Mouse (Mus musculus): ENCODE results near the gene 1810009A15Rik. TPM values are rescaled to one million over a fixed set of nuclear protein-coding genes. Genes with fewer than 3 reads are reported as not detected.

Gene 1810009A15Rik
- total and polyA plus RNA-seq, 3 experiments: 184 to 189 TPM; not detected in 1

DNA sequence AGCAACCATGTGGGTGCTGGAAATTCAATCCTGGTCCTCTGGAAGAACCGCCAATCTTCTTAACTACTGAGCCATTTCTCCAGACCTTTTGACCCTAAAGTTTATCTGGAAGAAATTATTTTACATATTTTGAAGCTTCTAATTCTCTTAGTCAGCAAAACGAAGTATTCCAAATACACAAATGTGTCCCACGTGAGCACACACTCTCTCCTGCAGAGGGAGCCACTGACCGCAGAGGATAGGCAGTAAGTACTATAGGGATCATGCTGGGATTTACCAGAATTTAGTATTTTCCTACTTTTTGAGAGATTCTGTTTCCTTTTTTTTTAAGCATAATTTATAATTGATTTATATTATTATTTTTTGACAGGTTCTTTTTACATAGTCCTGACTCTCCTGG is 31.0 kb upstream of the 1810009A15Rik start (continued):
- TF ChIP-seq ELF1 (IDR thresholded peaks at IDR 0.05; ENCODE audit: low read depth, low read length) (no peak), MAFK (IDR thresholded peaks at IDR 0.05; ENCODE audit: borderline replicate concordance, low read depth, low read length) (peak; percentile 99), CTCF (IDR thresholded peaks at IDR 0.05 in 2 of 3, conservative IDR thresholded peaks at IDR 0.05 in 1 of 3; ENCODE audit: control insufficient read depth in 1 of 3, insufficient read depth in 1 of 3, low read depth in 2 of 3, low read length in 3 of 3, poor library complexity in 1 of 3, severe bottlenecking in 1 of 3) (peak; percentile 73 to 85 (median 78)), GATA1 (IDR thresholded peaks at IDR 0.05; ENCODE audit: low read depth, low read length) (no peak), HCFC1 (IDR thresholded peaks at IDR 0.05; ENCODE audit: low read depth, low read length) (no peak), KAT2A (conservative IDR thresholded peaks at IDR 0.05; ENCODE audit: low read depth, low read length) (no peak), E2F4 (IDR thresholded peaks at IDR 0.05; ENCODE audit: borderline replicate concordance, low read depth, low read length) (no peak), GABPA (IDR thresholded peaks at IDR 0.05; ENCODE audit: low read depth, low read length) (no peak), ZKSCAN1 (IDR thresholded peaks at IDR 0.05; ENCODE audit: low read depth, low read length) (no peak), USF2 (IDR thresholded peaks at IDR 0.05; ENCODE audit: borderline replicate concordance in 1 of 2, insufficient read depth in 1 of 2, low read depth in 1 of 2, low read length in 2 of 2) (0 out of 4 replicates have a peak, but pooled peaks of 1 of the 2 experiments have one; percentile 46), ETS1 (IDR thresholded peaks at IDR 0.05; ENCODE audit: low read depth, low read length) (no peak), POLR2AphosphoS5 (IDR thresholded peaks at IDR 0.05; ENCODE audit: borderline replicate concordance, low read depth, low read length) (no peak), RAD21 (IDR thresholded peaks at IDR 0.05; ENCODE audit: low read depth, low read length) (peak; percentile 90), BHLHE40 (IDR thresholded peaks at IDR 0.05; ENCODE audit: borderline replicate concordance, low read depth, low read length) (peak; percentile 75; the same call in 1 of the 2 replicates), MXI1 (IDR thresholded peaks at IDR 0.05; ENCODE audit: low read depth, low read length) (peak; percentile 64; the same call in 1 of the 2 replicates), SMC3 (IDR thresholded peaks at IDR 0.05; ENCODE audit: low read depth, low read length) (peak; percentile 89)

DNA sequence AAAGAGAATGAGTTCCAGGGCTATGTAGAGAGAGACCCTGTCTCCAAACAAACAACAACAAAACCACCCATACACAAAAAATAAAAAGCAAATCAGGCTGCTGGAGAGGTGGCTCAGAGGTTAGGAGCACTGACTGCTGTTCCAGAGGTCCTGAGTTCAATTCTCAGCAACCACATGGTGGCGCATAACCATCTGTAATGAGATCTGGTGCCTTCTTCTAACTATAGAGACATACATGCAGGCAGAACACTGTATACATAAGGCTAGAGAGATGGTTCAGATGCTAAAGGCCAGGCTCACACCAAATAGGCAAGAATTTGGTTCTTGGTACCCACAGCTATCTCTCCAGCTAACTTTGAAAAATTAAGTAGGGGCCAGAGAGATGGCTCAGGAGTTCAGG is 29.6 kb upstream of the 1810009A15Rik start:
- no peak overlapping the region for H3K9ac ChIP-seq (ENCODE audit: control insufficient read depth, low read depth, low read length, poor library complexity, severe bottlenecking)
- no peaks in the 10 kb centered on the region for H3K27me3 ChIP-seq (ENCODE audit: control insufficient read depth in 1 of 2, insufficient read depth in 2 of 2, low read length in 2 of 2)
- no peaks in the 10 kb centered on the region for H3K36me3 ChIP-seq (ENCODE audit: control insufficient read depth in 1 of 2, insufficient read depth in 2 of 2, low read length in 2 of 2)
- no peaks in the 10 kb centered on the region for H3K79me2 ChIP-seq (ENCODE audit: control insufficient read depth, insufficient read depth, low read length, poor library complexity)
- DNase-seq (ENCODE audit: low read depth, low spot score): peak; percentile 63
- no peaks in the 10 kb centered on the region for H3K4me1 ChIP-seq (ENCODE audit: control insufficient read depth in 1 of 2, insufficient read depth in 2 of 2, low read length in 2 of 2)
- H3K4me3 ChIP-seq (ENCODE audit: control insufficient read depth in 1 of 2, insufficient read depth in 1 of 2, low read depth in 2 of 2, low read length in 2 of 2): no peak overlapping the region
- H3K9me3 ChIP-seq (replicated peaks; ENCODE audit: insufficient read depth, low read length): no peaks in the 10 kb centered on the region
- no peak overlapping the region for H3K27ac ChIP-seq (ENCODE audit: control insufficient read depth, low read depth, low read length)
- TF ChIP-seq RCOR1 (IDR thresholded peaks at IDR 0.05; ENCODE audit: low read depth, low read length): no peak
- peak; percentile 94 for TF ChIP-seq SMC3 (IDR thresholded peaks at IDR 0.05; ENCODE audit: low read depth, low read length)
- TF ChIP-seq MXI1 (IDR thresholded peaks at IDR 0.05; ENCODE audit: low read depth, low read length): no peak
- TF ChIP-seq MAZ (IDR thresholded peaks at IDR 0.05; ENCODE audit: low read depth, low read length): no peak
- TF ChIP-seq MAFK (IDR thresholded peaks at IDR 0.05; ENCODE audit: borderline replicate concordance, low read depth, low read length): no peak
- no peak for TF ChIP-seq EP300 (IDR thresholded peaks at IDR 0.05; ENCODE audit: low read depth in 1 of 2, low read length in 2 of 2)
- no peak for TF ChIP-seq JUND (IDR thresholded peaks at IDR 0.05; ENCODE audit: low read depth, low read length)
- TF ChIP-seq GABPA (IDR thresholded peaks at IDR 0.05; ENCODE audit: low read depth, low read length): no peak
- TF ChIP-seq ETS1 (IDR thresholded peaks at IDR 0.05; ENCODE audit: low read depth, low read length): no peak
- no peak for TF ChIP-seq ZMIZ1 (IDR thresholded peaks at IDR 0.05; ENCODE audit: low read depth, low read length)
- TF ChIP-seq POLR2AphosphoS2 (IDR thresholded peaks at IDR 0.05; ENCODE audit: low read length): no peak
- no peak for TF ChIP-seq MEF2A (IDR thresholded peaks at IDR 0.05; ENCODE audit: extremely low read depth, insufficient replicate concordance, low read depth, low read length, poor library complexity, severe bottlenecking)
- TF ChIP-seq TAL1 (IDR thresholded peaks at IDR 0.05; ENCODE audit: low read length): no peak
- no peak for TF ChIP-seq BHLHE40 (IDR thresholded peaks at IDR 0.05; ENCODE audit: borderline replicate concordance, low read depth, low read length)
- TF ChIP-seq ZC3H11A (IDR thresholded peaks at IDR 0.05; ENCODE audit: low read depth, low read length): peak; percentile 82
- no peak for TF ChIP-seq UBTF (IDR thresholded peaks at IDR 0.05; ENCODE audit: borderline replicate concordance, insufficient read depth, low read depth, low read length)
- no peak for TF ChIP-seq CHD2 (IDR thresholded peaks at IDR 0.05; ENCODE audit: low read length)
- no peak for TF ChIP-seq E2F4 (IDR thresholded peaks at IDR 0.05; ENCODE audit: borderline replicate concordance, low read depth, low read length)
- peak; percentile 52 to 80 (median 55) for TF ChIP-seq CTCF (IDR thresholded peaks at IDR 0.05 in 2 of 3, conservative IDR thresholded peaks at IDR 0.05 in 1 of 3; ENCODE audit: control insufficient read depth in 1 of 3, insufficient read depth in 1 of 3, low read depth in 2 of 3, low read length in 3 of 3, poor library complexity in 1 of 3, severe bottlenecking in 1 of 3)
- TF ChIP-seq GATA1 (IDR thresholded peaks at IDR 0.05; ENCODE audit: low read depth, low read length): no peak
- no peak for TF ChIP-seq KAT2A (conservative IDR thresholded peaks at IDR 0.05; ENCODE audit: low read depth, low read length)
- TF ChIP-seq USF1 (IDR thresholded peaks at IDR 0.05; ENCODE audit: low read depth, low read length): no peak
- TF ChIP-seq USF2 (IDR thresholded peaks at IDR 0.05; ENCODE audit: borderline replicate concordance in 1 of 2, insufficient read depth in 1 of 2, low read depth in 1 of 2, low read length in 2 of 2): no peak
- TF ChIP-seq NELFE (IDR thresholded peaks at IDR 0.05; ENCODE audit: low read depth, low read length): no peak
- TF ChIP-seq MYC (IDR thresholded peaks at IDR 0.05; ENCODE audit: low read depth, low read length): no peak
- no peak for TF ChIP-seq POLR2A (IDR thresholded peaks at IDR 0.05; ENCODE audit: control insufficient read depth in 1 of 2, insufficient read depth in 1 of 2, low read depth in 1 of 2, low read length in 2 of 2, poor library complexity in 1 of 2)
- TF ChIP-seq SIN3A (IDR thresholded peaks at IDR 0.05; ENCODE audit: low read length): 0 out of 2 replicates have a peak, but pooled peaks have one; percentile 28
